Mouse (Mus musculus) kidney, postnatal 14 days (tissue): Measurements from ENCODE around the gene Golt1b.

Source experiments
- DNase-seq: peaks from one replicate; pipeline ENCODE4 v3.0.0; 2022; ENCODE audit warnings: mixed read lengths

Golt1b gene

GRCm38 (mm10) chr6:142386285-142387010 is 573 bp upstream of the Golt1b start:
- DNase-seq, result no peak

- DNase-seq, result no peak
Measured at GRCm38 (mm10) chr6:142387755-142388271, 792 bp downstream of the Golt1b start.

DNA sequence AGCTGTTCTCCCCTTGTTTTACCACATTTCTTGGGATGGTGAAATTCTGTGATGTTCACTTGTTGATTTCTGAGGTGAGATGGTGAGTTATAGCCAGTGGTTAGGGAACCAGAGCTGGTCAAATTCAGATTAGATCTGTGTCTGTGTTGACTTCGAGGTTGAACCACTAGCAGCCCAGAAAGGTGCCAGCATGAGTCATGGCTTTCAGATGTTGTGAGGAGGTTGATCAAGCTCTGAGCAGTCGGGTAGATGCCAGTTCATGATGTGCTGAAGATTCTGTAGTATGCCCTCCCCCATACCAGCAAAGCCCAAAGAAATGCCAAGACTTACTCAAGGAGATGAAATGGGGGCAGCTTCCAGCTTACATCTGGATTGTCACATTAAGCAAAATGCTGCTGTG is 2.1 kb downstream of the Golt1b start:
- no peak for DNase-seq

GRCm38 (mm10) chr6:142392312-142392711 is 5.3 kb downstream of the Golt1b start:
- no peak for DNase-seq

GRCm38 (mm10) chr6:142394669-142395068 is 7.6 kb downstream of the Golt1b start:
- DNase-seq, result no peak

GRCm38 (mm10) chr6:142395756-142396155 is 8.7 kb downstream of the Golt1b start:
- DNase-seq, result no peak

DNA sequence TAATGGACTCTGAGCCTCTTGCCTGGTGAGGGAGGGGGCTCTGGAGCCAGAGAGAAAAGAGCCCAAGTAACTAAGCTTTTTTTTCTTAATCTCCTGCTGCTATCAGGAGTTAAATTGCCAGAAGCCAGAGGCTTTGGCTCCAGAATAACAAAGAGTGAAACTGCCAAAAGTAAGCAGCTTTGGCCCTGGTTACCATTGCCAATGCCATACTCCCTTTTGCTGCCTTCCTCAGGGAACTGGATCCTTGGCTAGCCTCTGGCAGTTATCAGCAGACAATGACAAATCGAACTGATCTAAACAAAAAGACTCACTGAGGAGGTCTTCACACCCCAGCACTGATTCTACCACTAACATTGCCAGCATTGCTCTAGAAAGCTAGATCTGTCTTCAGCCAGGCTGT is 24.1 kb downstream of the Golt1b start:
- DNase-seq, result no peak

GRCm38 (mm10) chr6:142412906-142413491 is 26.0 kb downstream of the Golt1b start, which contains the start of gene Spx:
Gene Spx (plus strand): TSS chr6:142413441.
- DNase-seq, result no peak

- no peak for DNase-seq
Measured at GRCm38 (mm10) chr6:142413845-142414244, 26.8 kb downstream of the Golt1b start.

GRCm38 (mm10) chr6:142414597-142414996 is 27.6 kb downstream of the Golt1b start:
- DNase-seq, result no peak

DNA sequence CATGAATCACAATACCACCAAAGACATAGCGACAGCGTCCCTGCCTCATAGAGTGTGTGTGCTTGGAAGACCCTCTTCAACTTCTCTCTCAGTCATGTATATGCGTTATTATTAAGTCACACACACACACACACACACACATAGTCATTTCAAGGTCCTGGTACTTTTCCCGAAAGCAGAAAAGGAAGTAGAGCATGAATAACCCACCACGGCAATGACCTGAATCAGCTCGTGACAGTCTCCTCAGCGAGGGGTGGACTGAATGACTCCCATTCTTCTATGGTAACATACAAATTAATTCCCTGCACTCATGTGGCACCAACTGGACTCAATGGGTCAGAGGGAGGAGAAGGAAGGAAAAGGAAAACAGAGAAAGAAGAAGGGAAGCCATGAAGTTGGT is 38.0 kb downstream of the Golt1b start:
- DNase-seq, result no peak

GRCm38 (mm10) chr6:142429072-142429471 is 42.1 kb downstream of the Golt1b start:
- no peak for DNase-seq

DNA sequence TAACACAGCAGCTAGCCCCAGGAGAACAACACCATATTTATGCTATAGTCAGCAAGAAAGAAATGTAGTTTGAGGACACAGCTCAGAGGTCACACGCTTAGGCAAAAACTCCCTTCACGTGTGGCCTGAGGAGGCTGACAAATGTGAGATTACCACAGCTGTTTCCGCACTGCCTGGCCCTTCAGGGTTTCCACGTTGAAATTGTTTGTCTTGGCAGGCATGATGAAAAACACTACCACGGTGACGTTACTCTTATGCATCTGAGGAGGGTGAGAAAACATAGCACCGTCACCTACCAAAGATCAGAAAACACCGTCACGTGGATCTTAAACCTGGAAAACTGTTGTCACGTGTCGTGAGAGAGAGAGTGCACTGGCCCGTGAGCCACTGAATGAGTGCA is 64.4 kb downstream of the Golt1b start:
- no peak for DNase-seq

DNA sequence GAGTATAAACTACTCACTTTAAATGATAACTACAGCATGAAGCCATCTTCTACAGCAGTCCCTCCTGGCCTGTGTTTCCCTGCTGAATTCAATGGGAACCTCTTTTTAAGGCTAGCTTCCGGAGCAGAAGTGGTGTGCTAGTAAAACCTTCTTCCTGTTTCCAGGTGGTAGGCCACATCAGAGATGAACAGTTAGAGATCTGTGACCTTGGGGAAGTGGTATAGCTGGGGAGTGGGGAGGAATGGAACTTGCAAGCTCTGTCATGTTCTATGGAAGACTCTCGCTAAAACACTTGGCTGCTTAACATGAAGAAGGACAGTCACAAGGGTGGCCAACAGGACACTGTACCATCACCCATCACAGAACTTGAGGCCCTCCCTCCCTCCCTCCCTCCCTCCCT is 66.3 kb downstream of the Golt1b start:
- no peak for DNase-seq
